Mouse (Mus musculus) 3134 (cell line): ENCODE data around the gene Ciz1.
A peak's percentile ranks its signal among the peaks of the same experiment; 100 is the strongest.

Experiments
- DNase-seq: peaks from one replicate; pipeline ENCODE4 v3.0.0-alpha.2; 2011; ENCODE audit warnings: low spot score; ENCODE audit not compliant: insufficient read length; ENCODE audit errors: extremely low read depth

The Ciz1 gene

DNA sequence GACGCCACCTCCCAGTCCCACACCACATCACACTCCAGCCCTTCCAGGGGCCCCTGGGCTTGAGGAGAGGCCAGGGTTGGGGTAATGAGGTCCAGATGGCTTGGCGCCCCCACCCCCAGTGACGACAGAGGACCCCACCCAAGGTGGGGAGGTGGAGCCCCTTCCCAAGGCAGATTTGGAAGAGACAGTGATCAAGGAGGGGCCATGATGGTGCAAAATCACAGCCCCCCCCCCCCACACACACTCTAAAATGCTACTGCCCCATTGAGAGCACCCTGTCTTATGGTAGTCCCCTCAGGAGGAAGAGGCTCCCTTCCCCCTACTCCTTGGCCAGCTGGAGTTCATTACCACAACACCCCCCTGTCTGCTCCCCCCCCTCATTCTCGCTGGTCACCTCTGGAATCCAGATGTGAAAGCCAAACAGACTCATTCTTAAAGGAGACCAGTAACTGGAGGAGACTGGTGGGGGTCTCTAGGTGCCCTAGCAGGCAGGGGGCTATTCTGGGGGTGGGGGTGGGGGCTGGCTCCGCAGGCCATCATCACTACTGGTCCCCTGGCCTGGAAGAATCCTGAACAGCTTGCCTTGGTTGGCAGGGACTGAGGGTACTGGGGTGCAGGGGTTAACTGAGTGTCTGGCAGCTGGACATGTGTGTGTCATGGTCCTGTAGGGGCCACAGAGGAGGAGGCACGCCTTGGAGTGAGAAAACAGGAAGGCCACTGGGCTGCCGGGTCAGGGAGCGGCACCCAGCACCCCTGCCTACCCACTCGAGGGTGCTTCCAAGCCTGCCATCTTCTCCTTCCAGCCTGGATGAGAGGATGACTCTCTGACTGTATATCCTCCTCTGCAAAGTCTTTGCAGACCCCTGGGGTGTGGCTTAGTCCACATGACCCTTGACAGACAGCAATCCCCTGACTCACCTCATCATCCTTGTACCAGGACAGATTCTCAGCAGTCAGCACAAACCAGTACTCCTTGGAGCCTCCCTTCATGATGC is 32.2 kb upstream of the Ciz1 start:
- DNase-seq: no peak

DNA sequence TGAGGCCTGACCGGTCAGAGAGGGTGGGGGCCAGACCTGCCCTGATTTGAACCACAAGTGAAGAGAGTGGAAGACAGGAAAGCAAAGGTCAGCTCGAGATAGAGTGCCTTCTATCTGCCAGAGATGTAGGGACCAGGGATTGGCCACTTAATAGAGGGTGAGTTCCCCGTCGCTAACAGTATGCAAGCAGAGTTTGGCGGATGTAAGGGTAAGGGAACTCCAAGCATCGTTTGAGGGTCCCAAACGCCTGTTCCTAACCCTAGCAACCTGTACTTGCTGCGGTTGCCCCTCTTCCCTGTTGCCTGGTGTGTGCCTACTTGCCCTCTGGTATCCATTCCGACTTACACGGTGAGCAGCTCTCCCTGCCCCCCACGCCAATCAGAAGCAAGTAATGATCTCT is 31.4 kb upstream of the Ciz1 start:
- DNase-seq: no peak

DNA sequence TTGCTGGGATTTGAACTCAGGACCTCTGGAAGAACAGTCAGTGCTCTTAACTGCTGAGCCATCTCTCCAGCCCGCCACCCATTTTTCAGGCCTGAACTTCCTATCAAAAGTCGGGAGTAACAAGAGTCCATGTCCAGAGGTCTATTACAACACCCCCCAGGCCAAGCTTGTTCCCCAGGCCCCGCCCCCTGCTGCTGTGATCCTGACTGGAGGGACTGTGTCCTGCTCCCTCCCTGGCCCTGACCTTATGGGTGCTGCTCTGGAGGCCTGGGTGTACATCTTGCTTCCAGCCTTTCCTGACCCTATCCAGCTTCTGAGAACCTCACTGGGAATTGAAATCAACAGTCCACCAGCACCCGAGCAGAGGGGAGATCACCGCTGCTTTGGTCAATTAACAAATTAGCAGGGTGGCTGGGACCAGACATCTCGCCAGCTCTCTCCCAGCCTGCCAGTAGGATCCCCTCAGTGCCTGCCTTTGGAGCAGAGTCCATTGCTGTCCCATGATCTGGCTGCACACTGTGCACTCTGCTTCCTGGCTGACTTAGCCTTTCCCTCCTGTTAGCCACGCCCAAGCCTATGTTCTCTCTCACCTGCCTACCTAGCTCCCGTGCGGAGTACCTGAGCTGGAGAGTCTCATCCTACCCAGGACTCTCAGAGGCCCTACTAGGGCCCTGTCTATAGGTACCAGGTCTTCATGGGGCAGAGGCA is 30.4 kb upstream of the Ciz1 start:
- DNase-seq: no peak

DNA sequence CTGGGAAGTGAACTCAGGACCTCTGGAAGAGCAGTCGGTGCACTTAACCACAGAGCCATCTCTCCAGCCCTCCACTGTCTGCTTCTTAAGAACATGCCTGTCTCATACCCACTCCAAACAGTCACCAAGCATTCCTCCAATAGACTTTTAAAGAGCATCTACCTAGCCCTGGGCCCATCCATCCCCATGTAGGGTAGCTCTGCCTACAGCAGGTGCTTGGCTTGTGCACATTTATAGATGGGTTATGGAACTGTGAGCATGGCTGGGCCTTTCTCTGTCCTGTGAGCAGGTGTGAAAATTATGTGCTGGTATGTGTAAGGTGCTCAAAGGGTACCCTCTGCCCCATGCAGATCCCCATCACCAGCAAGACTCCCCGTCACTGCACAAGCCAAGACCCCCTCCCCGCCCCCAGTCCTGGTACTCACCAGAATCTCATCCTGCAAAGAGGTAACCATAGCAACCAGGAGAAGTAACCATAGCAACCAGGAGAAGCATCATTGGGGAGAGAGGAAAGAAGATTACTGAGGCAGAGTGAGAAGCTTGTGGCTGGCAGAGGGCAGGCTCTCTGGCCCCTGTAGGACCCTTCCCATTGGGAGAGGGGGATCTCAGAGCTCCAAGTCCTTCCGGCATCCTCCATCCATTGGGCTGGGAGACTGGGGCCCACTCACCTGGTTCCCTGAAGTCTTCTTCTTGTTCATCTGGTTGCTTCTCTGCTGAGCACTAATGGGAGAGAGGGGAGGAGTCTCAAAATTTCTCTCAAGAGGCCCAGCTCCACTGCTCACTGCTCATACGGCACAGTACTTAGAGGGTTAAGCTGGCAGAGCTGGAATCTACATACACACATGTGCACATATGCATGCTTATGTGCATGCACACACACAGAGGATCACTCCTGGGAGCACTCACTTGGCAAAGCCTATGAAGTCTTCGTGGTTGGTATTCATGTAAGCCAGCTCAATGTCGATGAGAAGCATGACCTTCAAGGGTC is 29.1 kb upstream of the Ciz1 start:
- DNase-seq: no peak

DNA sequence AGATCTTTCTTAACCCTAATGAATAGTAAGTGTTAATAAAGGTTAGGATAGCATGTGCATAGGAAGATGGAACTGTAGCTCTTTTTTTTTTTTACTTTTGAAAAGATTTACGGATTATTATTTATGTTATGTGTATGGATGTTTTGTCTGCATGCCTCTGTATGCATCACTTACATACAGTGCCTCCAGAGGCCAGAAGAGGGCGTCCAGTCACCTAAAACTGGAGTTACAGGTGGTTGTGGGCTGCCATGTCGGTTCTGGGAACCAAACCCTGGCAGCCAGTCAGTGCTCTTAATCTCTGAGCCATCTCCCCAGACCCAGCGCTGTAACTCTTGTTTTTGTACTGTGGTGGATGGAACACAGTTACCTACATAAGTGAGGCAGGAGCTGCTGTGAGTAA is 27.8 kb upstream of the Ciz1 start:
- DNase-seq: no peak

DNA sequence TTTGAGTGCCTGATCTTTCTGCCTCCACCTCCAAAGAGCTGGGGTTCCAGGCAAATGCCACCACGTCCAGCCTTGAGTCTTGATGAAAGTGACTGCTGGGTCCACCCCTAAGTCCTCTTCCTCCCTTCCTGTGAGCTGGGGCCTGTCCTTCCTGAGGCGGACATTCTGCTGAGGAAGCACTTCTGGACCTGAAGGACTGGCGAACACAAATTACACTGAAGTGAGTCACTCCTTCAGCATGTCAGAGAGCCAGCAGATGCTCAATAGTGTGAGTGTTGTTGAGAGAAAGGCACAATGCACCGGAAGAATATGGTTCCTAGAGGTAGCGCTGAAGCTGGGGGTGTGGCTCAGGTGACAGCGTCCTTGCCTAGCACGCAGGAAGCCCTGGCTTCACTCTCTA is 26.8 kb upstream of the Ciz1 start:
- peak; percentile 64 for DNase-seq

DNA sequence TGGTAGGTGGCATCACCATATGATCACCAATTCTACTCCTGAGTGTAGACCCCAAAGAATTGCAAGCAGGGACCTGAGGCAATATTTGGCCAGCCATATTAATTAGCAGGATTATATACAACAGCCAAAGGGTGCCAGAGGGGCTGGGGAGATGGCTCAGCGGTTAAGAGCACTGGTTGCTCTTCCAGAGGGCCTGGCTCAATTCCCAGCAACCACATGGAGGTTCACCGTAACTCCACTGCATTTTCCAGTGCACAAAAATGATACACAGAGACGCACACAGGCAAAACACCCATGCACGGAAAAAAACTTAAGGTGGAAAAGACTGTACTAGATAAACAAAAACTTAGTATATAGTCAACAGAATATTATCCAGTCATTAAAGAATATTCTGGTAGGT is 24.9 kb upstream of the Ciz1 start:
- no peak for DNase-seq

DNA sequence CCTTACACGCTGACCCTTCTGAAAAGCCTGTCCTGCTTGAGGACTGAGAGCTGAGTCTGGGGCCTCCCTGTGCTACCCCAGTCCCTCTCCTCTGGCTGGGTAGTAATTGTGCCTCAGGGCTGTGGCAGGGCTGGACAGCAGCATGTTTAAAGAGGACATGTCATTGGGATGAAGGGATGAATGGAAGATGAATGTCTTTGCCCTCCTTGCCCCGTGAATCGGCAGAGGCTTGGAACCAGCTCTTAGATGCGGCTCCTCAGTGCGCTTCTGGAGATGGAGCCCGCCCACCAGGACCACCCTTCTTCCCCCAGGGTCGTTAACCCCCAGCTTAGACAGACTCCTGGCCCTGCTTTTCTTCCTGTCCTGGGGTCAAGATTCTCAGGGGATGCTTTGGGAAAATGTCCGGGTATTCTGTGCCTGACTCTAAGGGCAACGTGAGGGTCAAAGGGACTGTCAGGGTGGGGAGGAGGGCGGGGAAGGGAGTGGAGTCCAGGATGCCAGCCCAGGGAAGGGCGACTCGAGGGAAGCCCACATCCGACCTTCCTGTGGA is 23.1 kb upstream of the Ciz1 start:
- DNase-seq: no peak

DNA sequence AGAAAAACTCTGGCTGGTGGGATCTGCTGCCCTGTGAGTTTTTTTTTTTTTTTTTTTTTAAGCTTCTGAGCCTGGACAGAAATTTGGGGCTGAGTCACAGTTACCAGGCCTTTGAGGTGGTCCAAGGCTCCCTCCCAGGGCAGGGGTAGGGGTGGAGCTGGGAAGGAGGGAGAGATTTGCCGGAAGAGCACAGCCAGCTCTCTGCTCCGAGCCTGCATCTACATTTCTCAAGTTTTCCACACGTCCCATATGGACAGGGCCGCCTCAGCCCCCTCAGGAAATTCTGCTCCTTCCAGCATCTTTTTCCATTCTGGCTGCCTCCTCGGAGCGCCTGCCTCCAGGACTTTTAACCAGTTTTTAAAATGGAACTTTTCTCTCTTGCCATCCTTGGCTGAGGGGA is 22.6 kb upstream of the Ciz1 start:
- no peak for DNase-seq

DNA sequence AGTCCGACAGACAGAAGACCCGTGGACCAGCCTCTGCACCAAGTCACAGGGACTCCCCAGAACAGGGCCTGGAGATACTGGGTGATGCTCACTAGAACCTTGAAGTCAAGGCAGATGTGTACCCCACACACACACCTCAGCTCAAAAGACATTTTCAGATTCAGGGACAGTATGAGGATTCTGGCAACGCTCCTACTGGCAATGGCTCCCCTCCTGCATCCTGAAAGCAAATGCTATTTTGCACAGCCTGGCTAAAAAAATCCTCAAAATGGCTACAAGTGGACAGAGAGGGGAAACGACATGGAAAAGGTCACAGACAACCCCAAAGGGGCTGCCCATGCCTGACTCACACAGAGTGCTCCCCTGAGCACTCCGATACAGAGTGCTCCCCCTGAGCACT is 20.0 kb upstream of the Ciz1 start:
- no peak for DNase-seq

DNA sequence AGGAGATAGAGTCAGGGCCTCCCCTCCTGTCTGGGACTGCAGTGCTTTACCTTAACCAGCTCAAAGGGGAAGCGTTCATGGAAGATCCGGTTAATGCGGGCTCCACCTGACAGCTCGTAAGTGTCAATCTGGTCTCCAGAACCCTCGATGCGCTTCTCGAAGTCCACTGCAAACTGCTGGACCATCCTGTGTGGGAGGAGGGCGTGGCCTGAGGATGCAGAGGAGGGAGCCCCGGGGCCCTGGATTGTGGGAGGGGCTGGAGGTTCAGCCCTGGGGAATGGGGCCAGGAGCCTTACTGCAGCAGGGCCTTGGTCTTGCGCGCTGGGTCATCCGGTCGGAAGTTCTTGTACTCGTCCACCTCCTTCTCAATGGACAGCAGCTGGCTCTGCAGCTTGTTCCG is 16.2 kb upstream of the Ciz1 start:
- no peak for DNase-seq

DNA sequence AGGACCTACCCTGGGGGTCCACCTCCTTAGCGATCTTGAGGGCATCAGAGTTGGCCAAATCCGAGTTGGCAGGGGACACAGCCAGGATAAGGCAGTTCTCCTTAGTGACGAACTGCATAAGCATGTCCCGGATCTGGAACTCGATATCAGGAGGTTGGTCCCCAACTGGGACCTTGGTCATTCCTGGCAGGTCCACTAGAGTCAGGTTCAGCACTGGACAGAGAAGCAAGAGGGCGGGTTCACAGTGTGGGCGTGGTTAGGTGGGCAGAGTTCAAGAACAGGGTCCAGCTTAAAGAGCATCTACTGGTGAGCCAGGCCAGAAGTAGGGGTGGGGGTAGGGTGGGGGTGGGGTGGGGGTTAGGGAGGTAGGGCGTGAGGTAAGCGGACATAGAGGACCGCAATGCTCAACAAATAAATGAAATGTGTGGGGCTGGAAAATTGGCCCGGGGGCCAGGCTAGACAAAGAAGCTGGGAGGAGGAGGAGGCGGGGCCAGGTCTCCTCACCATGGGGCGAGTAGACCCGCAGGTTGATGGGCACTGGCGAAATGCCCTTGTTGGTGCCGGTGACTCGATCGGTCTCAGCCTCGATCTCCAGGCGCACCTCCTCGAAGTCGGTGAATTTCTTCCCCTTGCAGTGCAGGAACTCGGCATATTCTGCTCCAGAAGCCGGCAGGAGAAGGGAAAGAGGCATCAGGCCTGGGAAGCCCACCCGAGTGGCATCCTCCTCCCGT is 12.1 kb upstream of the Ciz1 start:
- no peak for DNase-seq

DNA sequence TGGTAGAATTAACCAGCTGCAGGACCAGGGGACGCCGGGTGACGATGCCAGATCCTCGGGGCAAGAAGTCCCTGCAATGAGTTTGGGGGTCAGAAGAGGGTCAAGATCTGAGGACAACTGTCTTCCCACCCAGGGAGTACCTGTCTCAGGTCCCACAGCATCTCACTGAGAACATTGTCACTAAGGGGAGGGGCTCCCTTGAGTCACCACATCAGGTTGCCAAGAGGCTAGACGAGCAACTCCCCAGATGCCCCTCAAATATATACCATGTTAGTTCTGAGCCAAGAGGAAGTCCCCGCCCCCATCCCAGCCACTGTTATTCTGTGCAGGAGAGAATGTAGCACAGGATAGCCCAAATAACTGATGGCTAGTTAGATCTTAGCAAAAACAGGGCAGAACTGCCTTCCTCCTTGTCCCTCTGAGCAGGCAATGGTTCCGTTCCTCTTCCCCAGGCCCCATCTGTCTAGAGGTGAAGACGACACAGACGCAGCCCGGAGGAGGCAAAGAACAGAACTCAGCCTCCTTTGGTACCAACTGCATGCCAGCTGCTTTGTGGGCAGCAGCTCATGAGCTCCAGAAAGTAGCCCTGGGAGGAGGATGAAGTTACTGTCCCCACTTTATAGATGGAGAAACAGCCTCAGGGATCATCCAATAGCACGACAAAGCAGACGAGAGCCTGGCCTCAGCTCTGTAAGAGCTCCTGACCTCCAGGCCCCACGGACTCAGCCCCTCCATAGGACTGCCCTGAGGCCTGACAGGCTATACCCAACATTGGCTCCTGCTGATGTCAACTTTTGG is 11.1 kb upstream of the Ciz1 start:
- peak; percentile 26 for DNase-seq

DNA sequence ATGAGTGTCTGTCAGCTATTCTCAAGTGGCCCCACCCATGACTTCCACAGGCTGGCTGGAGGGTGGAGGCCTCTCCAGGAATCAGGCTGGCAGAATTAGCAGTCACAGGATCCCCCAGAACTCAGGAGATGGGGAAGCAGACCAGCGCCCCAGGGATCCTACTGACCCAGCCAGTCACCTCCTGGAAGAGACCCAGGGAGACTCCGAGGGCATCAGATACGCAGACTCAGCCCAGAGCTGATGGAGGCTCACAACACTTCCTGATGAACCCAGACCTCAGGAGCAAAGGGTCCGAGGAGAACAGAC is 10.5 kb upstream of the Ciz1 start:
- peak; percentile 48 for DNase-seq

DNA sequence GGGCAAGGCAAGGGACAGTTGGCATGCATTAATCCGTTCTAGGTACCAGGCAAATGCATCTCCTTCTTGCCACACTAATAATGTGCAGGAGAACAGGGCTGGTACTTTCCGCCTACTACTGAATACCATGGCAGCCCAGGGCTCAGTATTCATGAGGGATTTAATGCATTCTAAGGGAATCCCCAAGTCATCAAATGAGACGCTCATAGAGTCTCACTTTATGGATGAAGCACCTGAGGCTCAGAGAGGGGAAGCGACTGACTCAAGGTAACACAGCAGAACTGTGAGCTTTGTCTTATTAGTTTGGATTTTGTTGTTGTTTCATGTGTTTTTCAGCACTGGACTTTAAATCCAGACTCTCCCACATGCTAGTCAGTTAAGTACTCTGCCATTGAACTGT is 10.1 kb upstream of the Ciz1 start:
- no peak for DNase-seq

DNA sequence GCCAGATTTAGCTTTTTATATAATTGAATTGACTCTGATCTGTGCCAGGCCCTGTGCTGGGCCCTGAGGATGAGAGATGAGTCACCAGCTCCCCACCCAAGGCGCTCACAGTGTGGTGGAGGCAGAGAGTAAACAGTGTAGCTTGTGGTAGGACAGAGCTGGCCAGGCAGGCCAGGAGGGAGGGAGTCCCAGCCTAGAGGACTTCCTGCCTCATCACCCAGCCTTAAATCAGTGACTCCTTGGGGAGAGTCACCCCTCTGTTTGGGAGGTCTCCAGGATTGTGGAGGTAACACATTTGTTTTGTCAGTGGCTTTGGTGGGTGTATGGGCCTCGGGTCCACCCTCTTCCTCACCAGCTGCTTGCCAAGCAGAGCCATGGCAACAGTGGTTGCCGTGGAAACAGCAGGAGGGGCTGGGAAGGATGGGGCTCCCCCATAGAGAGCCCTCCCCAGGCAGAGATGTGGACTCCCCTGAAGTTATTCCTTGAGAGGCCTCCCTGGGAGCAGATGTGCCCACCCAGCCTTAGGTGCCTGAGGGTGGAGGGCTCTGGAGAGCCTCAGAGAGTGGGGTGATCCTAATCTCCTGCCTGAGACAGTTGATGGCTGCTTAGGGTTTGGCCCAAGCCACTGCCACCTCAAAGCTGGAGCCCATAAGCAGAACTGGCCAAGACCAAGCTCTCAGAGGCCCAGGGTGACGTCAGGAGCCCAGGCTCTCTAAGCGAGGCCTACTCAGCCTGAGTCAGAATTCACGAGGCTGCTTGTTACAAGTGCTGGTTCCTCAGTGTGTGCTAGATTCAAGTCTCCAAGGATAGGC is 9.4 kb upstream of the Ciz1 start:
- peak; percentile 89 for DNase-seq

DNA sequence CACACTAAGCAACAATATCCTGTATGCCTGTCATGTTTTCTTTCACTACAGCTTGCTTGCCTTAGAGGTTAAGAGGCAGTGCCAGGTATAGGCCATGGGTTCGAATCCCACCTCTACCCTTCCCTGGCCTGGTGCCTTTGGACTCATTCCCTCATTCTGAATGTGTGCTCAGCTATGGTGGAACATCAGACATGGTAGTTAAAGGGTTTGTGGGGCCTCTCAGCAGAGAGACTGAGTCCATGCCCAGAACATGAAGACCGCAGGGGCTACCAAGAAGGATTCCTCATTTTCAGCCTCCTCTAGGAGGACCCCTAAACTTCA is 8.8 kb upstream of the Ciz1 start:
- DNase-seq: no peak

DNA sequence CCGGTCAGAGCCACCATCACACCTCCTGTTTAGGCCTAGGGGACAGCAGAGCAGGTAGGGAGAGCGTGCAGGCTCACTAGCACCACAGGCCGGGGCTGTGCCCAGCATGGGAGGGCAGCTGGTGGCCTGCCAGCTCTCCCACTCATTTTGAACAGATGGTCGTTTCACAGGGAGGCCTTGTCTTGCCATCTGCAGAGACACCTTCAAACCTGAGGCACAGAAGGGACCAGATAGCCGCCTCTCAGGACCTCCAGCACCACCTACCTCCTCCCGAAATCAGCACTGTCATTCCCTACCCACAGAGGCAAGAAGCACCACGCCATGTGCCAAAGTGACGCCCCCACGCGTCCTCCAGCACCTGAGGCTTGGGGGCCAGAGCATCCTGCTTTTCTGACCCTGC is 8.1 kb upstream of the Ciz1 start:
- no peak for DNase-seq
